Mouse (Mus musculus): ENCODE results near the gene Gm281. TPM values are rescaled to one million over a fixed set of nuclear protein-coding genes. Genes with fewer than 3 reads are reported as not detected.

The Gm281 gene
- polyA plus RNA-seq, 1 experiment from 2014 or later = 0.08 TPM

GRCm38 (mm10) chr14:13771163-13771562, 143.1 kb downstream of the Gm281 start:
- DNase-seq (ENCODE audit: low spot score) (no peak), ATAC-seq (ENCODE audit: low FRiP score) (peak; percentile 21; the same call in 1 of the 2 replicates)
- 59% methylated on average over 2 of the region's 2 CpGs for WGBS

GRCm38 (mm10) chr14:13770686-13771085, 143.6 kb downstream of the Gm281 start:
- WGBS = 0% methylated on average over 1 of the region's 1 CpGs
- peak; percentile 47 for DNase-seq (ENCODE audit: low spot score)

More at GRCm38 (mm10) chr14:13771163-13771562, 143.1 kb downstream of the Gm281 start:
- Histone ChIP-seq H3K4me2 (replicated peaks) (no peak overlapping the region), H3K36me3 (replicated peaks; ENCODE audit: control insufficient read depth, insufficient read depth) (no peaks in the 10 kb centered on the region), H3K27ac (no peak overlapping the region), H3K4me1 (replicated peaks; ENCODE audit: control insufficient read depth, insufficient read depth, low read length) (peaks cover 6% of the 10 kb centered on the region), H3K9ac (no peak overlapping the region), H3K27me3 (ENCODE audit: control insufficient read depth, insufficient read depth, low read length) (no peaks in the 10 kb centered on the region), H3K9me3 (ENCODE audit: control insufficient read depth, low read length) (no peaks in the 10 kb centered on the region), H3K4me3 (replicated peaks; ENCODE audit: low read length) (no peak overlapping the region)

More at GRCm38 (mm10) chr14:13770686-13771085, 143.6 kb downstream of the Gm281 start:
- Histone ChIP-seq H3K9ac (no peak overlapping the region), H3K9me3 (ENCODE audit: control insufficient read depth, low read length) (no peaks in the 10 kb centered on the region), H3K27ac (peak overlapping the region; percentile 55; the same call in 1 of the 2 replicates), H3K4me2 (replicated peaks) (no peak overlapping the region), H3K36me3 (replicated peaks; ENCODE audit: control insufficient read depth, insufficient read depth) (no peaks in the 10 kb centered on the region), H3K4me3 (replicated peaks; ENCODE audit: low read length) (no peak overlapping the region), H3K4me1 (replicated peaks; ENCODE audit: control insufficient read depth, insufficient read depth, low read length) (peaks cover 6% of the 10 kb centered on the region), H3K27me3 (ENCODE audit: control insufficient read depth, insufficient read depth, low read length) (no peaks in the 10 kb centered on the region)
- ATAC-seq (ENCODE audit: low FRiP score) = peak; percentile 89; the same call in 1 of the 2 replicates

Small RNA genes within 50 kb of the gene (microRNA-seq; reads per million reads assigned to microRNA genes)
- gene Gm27506 = not detected

Other genes starting within 250 kb of the Gm281 start
- gene Sntn, start 243.6 kb downstream of the Gm281 start, polyA plus RNA-seq (2014; fragmentation: Nextera tagmentation; extraction: Ambion mirVana) = not detected in 2 replicates
- 5.0 and 5.1 TPM in 2 replicates for gene Atxn7, start 47.0 kb upstream of the Gm281 start, polyA plus RNA-seq (2014; fragmentation: Nextera tagmentation; extraction: Ambion mirVana)
- gene Thoc7, start 47.4 kb upstream of the Gm281 start, polyA plus RNA-seq (2014; fragmentation: Nextera tagmentation; extraction: Ambion mirVana) = 197 and 201 TPM in 2 replicates
- 257 and 260 TPM in 2 replicates for gene Psmd6, start 206.5 kb upstream of the Gm281 start, polyA plus RNA-seq (2014; fragmentation: Nextera tagmentation; extraction: Ambion mirVana)